Comparison of ENCODE assay signal across 8 mouse cellular contexts in the genomic region with DNA sequence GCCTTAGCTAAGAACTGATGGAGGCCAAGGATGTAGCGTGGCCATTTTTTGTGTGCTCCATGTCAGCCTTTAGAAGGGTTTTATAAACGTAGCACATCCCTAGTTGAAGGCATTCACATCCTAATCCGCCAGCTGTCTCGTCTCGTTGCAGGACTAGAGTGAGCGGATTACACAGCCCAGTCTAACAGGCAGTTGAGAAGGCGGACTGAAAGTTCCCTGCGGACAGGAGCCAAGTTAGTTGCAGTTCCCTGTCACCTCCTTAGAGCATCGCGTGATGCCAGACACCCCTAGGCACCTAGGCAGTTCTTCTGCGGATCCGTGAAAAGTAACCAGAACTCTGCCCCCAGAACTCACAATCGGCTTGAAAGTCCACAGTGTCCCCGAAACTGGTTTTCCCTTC. TPM values are rescaled to one million over a fixed set of nuclear protein-coding genes. Genes with fewer than 3 reads are reported as not detected.
DNase-seq lines count a peak whose midpoint lies in the region; ATAC-seq and TF ChIP-seq lines count a peak whose summit lies in the region.

No protein-coding gene starts in this region.

- peak overlapping the region; percentile 82 for H3K4me3 ChIP-seq in embryonic facial prominence, embryonic 11.5 days (ENCODE audit: low read depth, low read length)
- H3K4me3 ChIP-seq in heart, embryonic 13.5 days, result peak overlapping the region; percentile 75
- peak overlapping the region; percentile 70 for H3K4me3 ChIP-seq in kidney, postnatal 0 days (replicated peaks; ENCODE audit: low read depth, low read length)

- no peaks in the 10 kb centered on the region for H3K9me3 ChIP-seq in embryonic facial prominence, embryonic 11.5 days (replicated peaks; ENCODE audit: control insufficient read depth, low read length)
- peaks cover 4% of the 10 kb centered on the region; the same call in 1 of the 2 replicates for H3K9me3 ChIP-seq in heart, embryonic 13.5 days
- no peaks in the 10 kb centered on the region for H3K9me3 ChIP-seq in kidney, postnatal 0 days (replicated peaks; ENCODE audit: low read length)

- no peaks in the 10 kb centered on the region for H3K27me3 ChIP-seq in embryonic facial prominence, embryonic 11.5 days (ENCODE audit: control insufficient read depth, insufficient read depth, low read length)
- H3K27me3 ChIP-seq in heart, embryonic 13.5 days (replicated peaks), result no peaks in the 10 kb centered on the region
- no peaks in the 10 kb centered on the region for H3K27me3 ChIP-seq in kidney, postnatal 0 days (ENCODE audit: insufficient read depth, low read length)

- peak; percentile 36 to 41 for DNase-seq in lung, adult 18-20 months
- DNase-seq in lung, postnatal 14 days, result no peak
- peak; percentile 57 for DNase-seq in embryonic facial prominence, embryonic 11.5 days (ENCODE audit: low spot score)
- DNase-seq in kidney, postnatal 0 days (ENCODE audit: low spot score), result peak; percentile 61
- DNase-seq in lung, postnatal 10 days, result peak; percentile 47
- DNase-seq in retina, adult 2 months (ENCODE audit: low read depth, low spot score), result peak; percentile 79

- peak overlapping the region; percentile 91 for H3K4me2 ChIP-seq in embryonic facial prominence, embryonic 11.5 days (ENCODE audit: low read depth, low read length)
- peak overlapping the region; percentile 84 for H3K4me2 ChIP-seq in heart, embryonic 13.5 days
- H3K4me2 ChIP-seq in kidney, postnatal 0 days (ENCODE audit: low read length), result peak overlapping the region; percentile 92

- 4% methylated on average over 14 of the region's 14 CpGs for WGBS in embryonic facial prominence, embryonic 11.5 days
- WGBS in heart, embryonic 13.5 days, result 3% methylated on average over 14 of the region's 14 CpGs
- WGBS in kidney, postnatal 0 days, result 6% methylated on average over 14 of the region's 14 CpGs

- H3K9ac ChIP-seq in embryonic facial prominence, embryonic 11.5 days (replicated peaks; ENCODE audit: low read length), result peak overlapping the region; percentile 96
- H3K9ac ChIP-seq in heart, embryonic 13.5 days, result peak overlapping the region; percentile 95
- H3K9ac ChIP-seq in kidney, postnatal 0 days (ENCODE audit: low read depth, low read length), result peak overlapping the region; percentile 82

- no peaks in the 10 kb centered on the region for H3K36me3 ChIP-seq in embryonic facial prominence, embryonic 11.5 days (replicated peaks; ENCODE audit: control insufficient read depth, insufficient read depth, low read depth, low read length)
- peaks cover 33% of the 10 kb centered on the region for H3K36me3 ChIP-seq in heart, embryonic 13.5 days
- 0 out of 2 replicates have a peak, but pooled peaks cover 4% of the 10 kb centered on the region for H3K36me3 ChIP-seq in kidney, postnatal 0 days (ENCODE audit: insufficient read depth, low read length)

- H3K4me1 ChIP-seq in embryonic facial prominence, embryonic 11.5 days (ENCODE audit: control insufficient read depth, insufficient read depth, low read length), result no peaks in the 10 kb centered on the region
- peaks cover 21% of the 10 kb centered on the region for H3K4me1 ChIP-seq in heart, embryonic 13.5 days
- peaks cover 15% of the 10 kb centered on the region; the same call in 1 of the 2 replicates for H3K4me1 ChIP-seq in kidney, postnatal 0 days (replicated peaks; ENCODE audit: insufficient read depth, low read length)

- TF ChIP-seq CTCF in kidney, postnatal 0 days (IDR thresholded peaks at IDR 0.05; ENCODE audit: low read depth), result no peak

- peak overlapping the region; percentile 95 for H3K27ac ChIP-seq in embryonic facial prominence, embryonic 11.5 days (replicated peaks; ENCODE audit: low read depth, low read length)
- H3K27ac ChIP-seq in heart, embryonic 13.5 days (replicated peaks), result peak overlapping the region; percentile 100
- peak overlapping the region; percentile 96 for H3K27ac ChIP-seq in kidney, postnatal 0 days

- no peak for ATAC-seq in embryonic facial prominence, embryonic 11.5 days (replicated peaks; ENCODE audit: insufficient number of reproducible peaks, low FRiP score, low TSS enrichment, low read depth)
- no peak for ATAC-seq in heart, embryonic 13.5 days (ENCODE audit: extremely low read depth, insufficient number of reproducible peaks, low FRiP score, low TSS enrichment)
- ATAC-seq in kidney, postnatal 0 days (replicated peaks; ENCODE audit: low FRiP score, low read depth), result no peak
- ATAC-seq in erythroid progenitor cell, adult 5-6 weeks (replicated peaks; ENCODE audit: low FRiP score, poor library complexity, severe bottlenecking), result no peak

RNA-seq across cellular contexts. Expression of gene A930033H14Rik, which starts 0.9 kb away (rescaled TPM):
- 1.1 and 1.9 TPM in 2 replicates for polyA plus RNA-seq in embryonic facial prominence, embryonic 11.5 days (2014; fragmentation: Nextera tagmentation; extraction: Ambion mirVana)
- 1.6 TPM in 2 replicates for polyA plus RNA-seq in heart, embryonic 13.5 days (2015; fragmentation: Nextera tagmentation; extraction: Ambion mirVana)
- 2.3 and 2.9 TPM in 2 replicates for polyA plus RNA-seq in kidney, postnatal 0 days (2015; fragmentation: Nextera tagmentation; extraction: Ambion mirVana)
- total RNA-seq in erythroid progenitor cell, adult 5-6 weeks (2015; ENCODE audit: low replicate concordance), result not detected in 2 replicates
- total RNA-seq in erythroid progenitor cell, adult 5-6 weeks (2017; ENCODE audit: low replicate concordance), result 0.15 TPM in 1 of 2 replicates, not detected in the other
